Mouse (Mus musculus): Measurements from ENCODE around the gene Il11. TPM values are rescaled to one million over a fixed set of nuclear protein-coding genes. Genes with fewer than 3 reads are reported as not detected.
"Not testable (repeated sequence)": the region's sequence is repeated elsewhere in the genome, so short reads cannot be mapped to it uniquely, and the experiment has no call there.

The Il11 gene
- polyA plus RNA-seq (2014; fragmentation: Nextera tagmentation; extraction: Ambion mirVana): not detected in 2 replicates

GRCm38 (mm10) chr7:4782759-4783158 lies at the start of gene Il11, which contains the start of gene Tmem190:
TSS of gene Il11 (minus strand) at chr7:4782859.
TSS of gene Tmem190 (plus strand) at chr7:4782937.
- Histone ChIP-seq H3K36me3 (ENCODE audit: control insufficient read depth, insufficient read depth, low read length) (no peaks in the 10 kb centered on the region), H3K4me1 (ENCODE audit: control insufficient read depth, insufficient read depth, low read length) (peaks cover 7% of the 10 kb centered on the region), H3K4me3 (ENCODE audit: low read depth, low read length) (no peak within 1 kb of the TSS), H3K27ac (ENCODE audit: low read depth, low read length) (no peak within 1 kb of the TSS), H3K9me3 (replicated peaks; ENCODE audit: control insufficient read depth, low read length) (no peaks in the 10 kb centered on the region), H3K4me2 (no peak within 1 kb of the TSS), H3K27me3 (ENCODE audit: control insufficient read depth, insufficient read depth, low read length) (peaks cover 32% of the 10 kb centered on the region), H3K9ac (ENCODE audit: low read depth, low read length) (no peak within 1 kb of the TSS)
- ATAC-seq (replicated peaks; ENCODE audit: insufficient number of reproducible peaks, low FRiP score, low TSS enrichment): no peak
- 78% methylated on average over 2 of the region's 2 CpGs for WGBS (ENCODE audit: insufficient replicate concordance)

- Histone ChIP-seq H3K9me3 (replicated peaks; ENCODE audit: control insufficient read depth, low read length) (no peaks in the 10 kb centered on the region), H3K36me3 (ENCODE audit: control insufficient read depth, insufficient read depth, low read length) (no peaks in the 10 kb centered on the region), H3K4me1 (ENCODE audit: control insufficient read depth, insufficient read depth, low read length) (no peaks in the 10 kb centered on the region), H3K4me2 (no peak overlapping the region), H3K27ac (ENCODE audit: low read depth, low read length) (no peak overlapping the region), H3K4me3 (ENCODE audit: low read depth, low read length) (no peak overlapping the region), H3K9ac (ENCODE audit: low read depth, low read length) (no peak overlapping the region), H3K27me3 (ENCODE audit: control insufficient read depth, insufficient read depth, low read length) (peaks cover 47% of the 10 kb centered on the region)
- ATAC-seq (replicated peaks; ENCODE audit: insufficient number of reproducible peaks, low FRiP score, low TSS enrichment): no peak
- 5% methylated on average over 12 of the region's 12 CpGs for WGBS (ENCODE audit: insufficient replicate concordance)
Measured at GRCm38 (mm10) chr7:4830476-4830875, 47.8 kb upstream of the Il11 start.

GRCm38 (mm10) chr7:4825365-4825764 lies 42.7 kb upstream of the Il11 start:
- H3K4me2 ChIP-seq: no peak overlapping the region
- no peaks in the 10 kb centered on the region for H3K9me3 ChIP-seq (replicated peaks; ENCODE audit: control insufficient read depth, low read length)
- ATAC-seq (replicated peaks; ENCODE audit: insufficient number of reproducible peaks, low FRiP score, low TSS enrichment): no peak
- H3K27me3 ChIP-seq (ENCODE audit: control insufficient read depth, insufficient read depth, low read length): peaks cover 10% of the 10 kb centered on the region
- WGBS (ENCODE audit: insufficient replicate concordance): 44% methylated on average over 4 of the region's 4 CpGs
- H3K4me3 ChIP-seq (ENCODE audit: low read depth, low read length): no peak overlapping the region
- H3K27ac ChIP-seq (ENCODE audit: low read depth, low read length): no peak overlapping the region
- no peak overlapping the region for H3K9ac ChIP-seq (ENCODE audit: low read depth, low read length)
- H3K4me1 ChIP-seq (ENCODE audit: control insufficient read depth, insufficient read depth, low read length): peaks cover 6% of the 10 kb centered on the region
- H3K36me3 ChIP-seq (ENCODE audit: control insufficient read depth, insufficient read depth, low read length): no peaks in the 10 kb centered on the region

GRCm38 (mm10) chr7:4822162-4822907 lies 39.7 kb upstream of the Il11 start:
- WGBS (ENCODE audit: insufficient replicate concordance): 69% methylated on average over 6 of the region's 6 CpGs
- H3K27ac ChIP-seq (ENCODE audit: low read depth, low read length): 0 out of 2 replicates have a peak overlapping the region, but pooled peaks have one; percentile 10
- no peak overlapping the region for H3K4me3 ChIP-seq (ENCODE audit: low read depth, low read length)

GRCm38 (mm10) chr7:4821690-4822089 lies 39.0 kb upstream of the Il11 start:
- WGBS (ENCODE audit: insufficient replicate concordance): 85% methylated on average over 4 of the region's 4 CpGs
- no peaks in the 10 kb centered on the region for H3K36me3 ChIP-seq (ENCODE audit: control insufficient read depth, insufficient read depth, low read length)
- no peak overlapping the region for H3K9ac ChIP-seq (ENCODE audit: low read depth, low read length)
- no peak for ATAC-seq (replicated peaks; ENCODE audit: insufficient number of reproducible peaks, low FRiP score, low TSS enrichment)
- no peaks in the 10 kb centered on the region for H3K9me3 ChIP-seq (replicated peaks; ENCODE audit: control insufficient read depth, low read length)
- no peak overlapping the region for H3K4me2 ChIP-seq
- no peak overlapping the region for H3K4me3 ChIP-seq (ENCODE audit: low read depth, low read length)
- H3K27ac ChIP-seq (ENCODE audit: low read depth, low read length): no peak overlapping the region
- H3K27me3 ChIP-seq (ENCODE audit: control insufficient read depth, insufficient read depth, low read length): no peaks in the 10 kb centered on the region; the same call in 1 of the 2 replicates
- peaks cover 6% of the 10 kb centered on the region for H3K4me1 ChIP-seq (ENCODE audit: control insufficient read depth, insufficient read depth, low read length)

More at GRCm38 (mm10) chr7:4822162-4822907, 39.7 kb upstream of the Il11 start:
- no peak for ATAC-seq (replicated peaks; ENCODE audit: insufficient number of reproducible peaks, low FRiP score, low TSS enrichment)
- H3K4me1 ChIP-seq (ENCODE audit: control insufficient read depth, insufficient read depth, low read length): peaks cover 6% of the 10 kb centered on the region
- no peak overlapping the region for H3K9ac ChIP-seq (ENCODE audit: low read depth, low read length)
- H3K9me3 ChIP-seq (replicated peaks; ENCODE audit: control insufficient read depth, low read length): no peaks in the 10 kb centered on the region
- no peaks in the 10 kb centered on the region; the same call in 1 of the 2 replicates for H3K27me3 ChIP-seq (ENCODE audit: control insufficient read depth, insufficient read depth, low read length)
- H3K36me3 ChIP-seq (ENCODE audit: control insufficient read depth, insufficient read depth, low read length): no peaks in the 10 kb centered on the region
- no peak overlapping the region for H3K4me2 ChIP-seq

- ATAC-seq (replicated peaks; ENCODE audit: insufficient number of reproducible peaks, low FRiP score, low TSS enrichment); H3K4me1 ChIP-seq (ENCODE audit: control insufficient read depth, insufficient read depth, low read length); H3K9me3 ChIP-seq (replicated peaks; ENCODE audit: control insufficient read depth, low read length); H3K27ac ChIP-seq (ENCODE audit: low read depth, low read length); H3K4me2 ChIP-seq; H3K4me3 ChIP-seq (ENCODE audit: low read depth, low read length); H3K36me3 ChIP-seq (ENCODE audit: control insufficient read depth, insufficient read depth, low read length); H3K27me3 ChIP-seq (ENCODE audit: control insufficient read depth, insufficient read depth, low read length); H3K9ac ChIP-seq (ENCODE audit: low read depth, low read length): not testable (repeated sequence)
- 85% methylated on average over 7 of the region's 7 CpGs for WGBS (ENCODE audit: insufficient replicate concordance)
Measured at GRCm38 (mm10) chr7:4820925-4821324, 38.3 kb upstream of the Il11 start.

GRCm38 (mm10) chr7:4816559-4816958 lies 33.9 kb upstream of the Il11 start:
- Histone ChIP-seq H3K4me2 (no peak overlapping the region), H3K36me3 (ENCODE audit: control insufficient read depth, insufficient read depth, low read length) (no peaks in the 10 kb centered on the region), H3K9ac (ENCODE audit: low read depth, low read length) (no peak overlapping the region), H3K27ac (ENCODE audit: low read depth, low read length) (no peak overlapping the region), H3K4me3 (ENCODE audit: low read depth, low read length) (no peak overlapping the region), H3K4me1 (ENCODE audit: control insufficient read depth, insufficient read depth, low read length) (no peaks in the 10 kb centered on the region), H3K27me3 (ENCODE audit: control insufficient read depth, insufficient read depth, low read length) (no peaks in the 10 kb centered on the region; the same call in 1 of the 2 replicates), H3K9me3 (replicated peaks; ENCODE audit: control insufficient read depth, low read length) (no peaks in the 10 kb centered on the region)
- no peak for ATAC-seq (replicated peaks; ENCODE audit: insufficient number of reproducible peaks, low FRiP score, low TSS enrichment)

- Histone ChIP-seq H3K4me3 (ENCODE audit: low read depth, low read length) (peak overlapping the region; percentile 99), H3K36me3 (ENCODE audit: control insufficient read depth, insufficient read depth, low read length) (peaks cover 8% of the 10 kb centered on the region), H3K4me2 (peak overlapping the region; percentile 62), H3K27me3 (ENCODE audit: control insufficient read depth, insufficient read depth, low read length) (no peaks in the 10 kb centered on the region), H3K9me3 (replicated peaks; ENCODE audit: control insufficient read depth, low read length) (no peaks in the 10 kb centered on the region), H3K27ac (ENCODE audit: low read depth, low read length) (peak overlapping the region; percentile 94), H3K9ac (ENCODE audit: low read depth, low read length) (peak overlapping the region; percentile 69), H3K4me1 (ENCODE audit: control insufficient read depth, insufficient read depth, low read length) (peaks cover 16% of the 10 kb centered on the region)
- peak; percentile 1; the same call in 1 of the 2 replicates for ATAC-seq (replicated peaks; ENCODE audit: insufficient number of reproducible peaks, low FRiP score, low TSS enrichment)
- WGBS (ENCODE audit: insufficient replicate concordance): 19% methylated on average over 8 of the region's 8 CpGs
Measured at GRCm38 (mm10) chr7:4813105-4813791, 30.6 kb upstream of the Il11 start.
